Mouse (Mus musculus): ENCODE measurements around the gene Cd40.

DNA sequence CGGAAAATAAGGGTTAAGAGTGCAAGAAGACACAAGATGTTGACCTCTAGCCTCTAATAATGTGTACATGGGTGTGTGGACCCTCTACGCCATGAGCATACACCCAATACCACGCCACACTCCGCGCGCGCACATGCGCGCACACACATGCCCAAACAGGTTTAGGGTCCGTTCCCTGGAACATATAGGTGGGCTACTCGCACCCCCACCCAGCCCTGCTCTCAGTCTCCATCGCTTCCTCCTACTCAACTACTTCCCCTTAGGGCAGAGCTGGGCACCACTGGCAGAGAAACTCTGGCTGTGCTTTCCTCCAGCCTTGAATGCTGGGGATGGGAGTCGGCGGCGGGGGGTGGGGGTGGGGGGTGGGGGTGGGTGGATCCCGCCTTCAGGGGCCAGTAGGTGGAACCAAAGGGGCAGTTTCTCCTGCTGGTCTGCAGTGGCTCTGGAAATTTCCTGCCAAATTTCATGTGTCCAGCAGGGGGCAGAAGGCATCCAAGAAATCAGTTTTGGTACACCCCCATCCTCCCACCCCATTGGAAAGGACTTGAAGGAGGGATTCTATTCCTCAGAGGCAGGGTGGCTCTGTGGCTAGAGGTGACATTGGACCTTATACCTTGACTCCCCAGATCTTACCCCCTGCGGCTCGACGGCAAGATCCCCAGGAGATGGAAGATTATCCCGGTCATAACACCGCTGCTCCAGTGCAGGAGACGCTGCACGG is 14.8 kb downstream of the Cd40 start:
- TF ChIP-seq CTCF (IDR thresholded peaks at IDR 0.05; ENCODE audit: control insufficient read depth, insufficient read depth, insufficient read length) (peak; percentile 24), MAX (IDR thresholded peaks at IDR 0.05) (no peak), USF1 (IDR thresholded peaks at IDR 0.05; ENCODE audit: low read depth) (no peak), MYOD1 (IDR thresholded peaks at IDR 0.05; ENCODE audit: control insufficient read depth, insufficient read length, low read depth) (no peak), MYOG (IDR thresholded peaks at IDR 0.05; ENCODE audit: control insufficient read depth, extremely low read depth, insufficient read length) (no peak), FOSL1 (IDR thresholded peaks at IDR 0.05; ENCODE audit: insufficient read depth, low read length, poor library complexity, severe bottlenecking) (no peak)

Data from C2C12 (cell line).